Mouse (Mus musculus): ENCODE results near the gene Nrp2.
A peak's percentile ranks its signal among the peaks of the same experiment; 100 is the strongest.

Gene Nrp2

GRCm38 (mm10) chr1:62782573-62782972, 79.5 kb downstream of the Nrp2 start:
- DNase-seq (ENCODE audit: low spot score in 2 of 2) = no peak

- no peak for DNase-seq (ENCODE audit: low spot score in 2 of 2)
Observed at GRCm38 (mm10) chr1:62783354-62784083, 80.4 kb downstream of the Nrp2 start.

GRCm38 (mm10) chr1:62784084-62784392, 81.0 kb downstream of the Nrp2 start:
- no peak for DNase-seq (ENCODE audit: low spot score in 2 of 2)

GRCm38 (mm10) chr1:62786255-62786654, 83.2 kb downstream of the Nrp2 start:
- peak in 1 of 2 experiments; percentile 71 for DNase-seq (ENCODE audit: low spot score in 2 of 2)

- no peak for DNase-seq (ENCODE audit: low spot score in 2 of 2)
Observed at GRCm38 (mm10) chr1:62787546-62787945, 84.5 kb downstream of the Nrp2 start.

GRCm38 (mm10) chr1:62794223-62794895, 91.3 kb downstream of the Nrp2 start:
- no peak for DNase-seq (ENCODE audit: low spot score in 2 of 2)

GRCm38 (mm10) chr1:62794896-62795255, 91.8 kb downstream of the Nrp2 start:
- no peak for DNase-seq (ENCODE audit: low spot score in 2 of 2)

GRCm38 (mm10) chr1:62795307-62796037, 92.4 kb downstream of the Nrp2 start:
- DNase-seq (ENCODE audit: low spot score in 2 of 2) = peak; percentile 47 to 71

- DNase-seq (ENCODE audit: low spot score in 2 of 2) = peak in 1 of 2 experiments; percentile 25
Observed at GRCm38 (mm10) chr1:62796038-62796647, 93.1 kb downstream of the Nrp2 start.

GRCm38 (mm10) chr1:62799427-62799826, 96.3 kb downstream of the Nrp2 start:
- DNase-seq (ENCODE audit: low spot score in 2 of 2) = no peak

GRCm38 (mm10) chr1:62800351-62800750, 97.3 kb downstream of the Nrp2 start:
- DNase-seq (ENCODE audit: low spot score in 2 of 2) = peak in 1 of 2 experiments; percentile 15

- DNase-seq (ENCODE audit: low spot score in 2 of 2) = no peak
Observed at GRCm38 (mm10) chr1:62801429-62801828, 98.3 kb downstream of the Nrp2 start.

GRCm38 (mm10) chr1:62801842-62802241, 98.8 kb downstream of the Nrp2 start:
- no peak for DNase-seq (ENCODE audit: low spot score in 2 of 2)

- DNase-seq (ENCODE audit: low spot score in 2 of 2) = no peak
Observed at GRCm38 (mm10) chr1:62803544-62803943, 100.5 kb downstream of the Nrp2 start.

GRCm38 (mm10) chr1:62806014-62806413, 102.9 kb downstream of the Nrp2 start:
- DNase-seq (ENCODE audit: low spot score in 2 of 2) = no peak

- no peak for DNase-seq (ENCODE audit: low spot score in 2 of 2)
Observed at GRCm38 (mm10) chr1:62808395-62808794, 105.3 kb downstream of the Nrp2 start.

GRCm38 (mm10) chr1:62809601-62810228, 106.6 kb downstream of the Nrp2 start:
- DNase-seq (ENCODE audit: low spot score in 2 of 2) = no peak

- no peak for DNase-seq (ENCODE audit: low spot score in 2 of 2)
Observed at GRCm38 (mm10) chr1:62811141-62811540, 108.1 kb downstream of the Nrp2 start.

GRCm38 (mm10) chr1:62812701-62813684, 109.9 kb downstream of the Nrp2 start:
- no peak for DNase-seq (ENCODE audit: low spot score in 2 of 2)

- no peak for DNase-seq (ENCODE audit: low spot score in 2 of 2)
Observed at GRCm38 (mm10) chr1:62813938-62814337, 110.9 kb downstream of the Nrp2 start.

GRCm38 (mm10) chr1:62817566-62817965, 114.5 kb downstream of the Nrp2 start:
- DNase-seq (ENCODE audit: low spot score in 2 of 2) = no peak

All from spleen, postnatal 4 days (tissue).